Mouse (Mus musculus): Measurements from ENCODE around the gene Kcna1.

The Kcna1 gene

DNA sequence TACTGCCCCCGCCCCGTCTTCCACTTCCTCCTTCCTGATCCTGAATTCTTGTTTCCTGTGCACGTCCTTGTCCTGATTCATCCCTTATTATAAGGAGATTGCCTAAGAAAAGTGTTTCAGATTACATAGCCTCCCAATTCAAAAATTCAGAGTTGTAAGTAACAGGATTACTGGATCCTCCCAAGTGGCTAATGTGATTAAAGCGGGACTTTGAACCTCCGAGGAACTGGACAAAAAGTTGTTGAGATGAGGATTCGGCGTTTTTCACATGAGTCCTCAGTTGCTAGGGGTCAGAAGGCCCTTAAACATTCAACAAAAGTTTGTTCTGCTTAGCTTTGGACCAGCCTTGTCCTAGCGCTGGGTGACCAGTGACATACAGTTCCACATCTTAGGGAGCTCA is at the start of gene Kcna1:
Gene Kcna1 (minus strand): TSS at position 4 of the 400 bp plus-strand sequence.
- no peak for DNase-seq

GRCm38 (mm10) chr6:126687120-126687519 is 40.9 kb upstream of the Kcna1 start:
- DNase-seq, result no peak

GRCm38 (mm10) chr6:126685135-126685534 is 39.0 kb upstream of the Kcna1 start:
- no peak for DNase-seq

- DNase-seq, result no peak
Measured at GRCm38 (mm10) chr6:126678961-126679360, 32.8 kb upstream of the Kcna1 start.

DNA sequence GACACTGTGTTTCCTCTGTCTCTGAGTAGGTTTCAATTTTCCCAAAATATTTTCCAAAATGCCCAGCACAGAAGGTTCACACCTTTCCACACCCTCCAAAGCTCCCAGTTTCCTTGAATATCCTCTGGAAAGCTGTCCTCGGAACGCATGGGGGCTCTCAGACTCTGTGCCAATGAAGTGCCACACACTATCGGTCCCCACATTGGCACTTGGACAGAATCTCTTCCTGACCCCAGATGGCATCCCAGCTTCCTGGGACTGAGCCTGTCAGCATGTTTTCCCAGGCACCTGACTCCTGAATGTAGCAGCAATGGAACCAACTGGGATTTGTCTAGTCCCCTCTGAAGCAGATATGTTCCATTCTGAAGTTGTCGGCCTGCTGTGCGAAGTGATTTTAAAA is 20.8 kb upstream of the Kcna1 start:
- no peak for DNase-seq

DNA sequence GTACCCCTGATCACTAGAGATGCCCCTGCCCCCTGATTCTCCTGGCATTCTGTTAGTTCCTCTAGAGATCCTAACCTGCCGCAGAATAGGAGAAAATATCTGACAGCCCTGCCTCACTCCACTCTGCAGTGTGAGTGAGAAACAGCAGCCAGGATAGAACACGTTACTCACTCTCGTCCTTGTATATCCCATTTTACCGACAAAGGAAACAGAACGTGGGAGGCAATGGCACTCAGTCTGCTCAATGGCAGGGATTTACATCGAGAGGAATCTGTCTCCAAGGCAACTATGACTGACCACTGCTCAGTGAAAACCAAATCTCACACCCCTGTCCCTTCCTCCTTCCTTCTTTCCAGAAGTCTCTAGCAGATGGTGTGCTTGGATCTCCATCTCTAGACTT is 19.9 kb upstream of the Kcna1 start:
- DNase-seq, result no peak

DNA sequence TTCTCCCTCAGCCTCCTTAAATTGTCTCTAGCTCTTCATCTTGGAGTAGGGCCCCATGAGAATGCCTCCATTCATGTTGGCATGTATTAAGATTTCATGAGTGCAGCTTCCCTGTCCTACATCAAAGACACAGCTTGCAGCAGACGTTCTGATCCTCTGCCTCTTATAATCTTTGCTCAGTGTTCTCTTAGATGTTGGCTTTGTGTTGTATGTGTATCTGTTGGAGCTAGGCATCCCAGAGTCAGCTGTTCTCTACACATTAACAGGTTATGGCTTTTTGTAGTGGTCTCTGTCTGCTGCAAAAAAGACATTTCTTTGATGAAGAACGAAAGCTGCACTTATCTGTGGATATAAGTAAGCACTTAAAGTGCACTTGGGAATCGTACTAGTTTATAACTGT is 18.4 kb upstream of the Kcna1 start:
- DNase-seq, result no peak

- no peak for DNase-seq
Measured at GRCm38 (mm10) chr6:126657646-126658394, 11.6 kb upstream of the Kcna1 start.

- no peak for DNase-seq
Measured at GRCm38 (mm10) chr6:126653561-126653960, 7.4 kb upstream of the Kcna1 start.

DNA sequence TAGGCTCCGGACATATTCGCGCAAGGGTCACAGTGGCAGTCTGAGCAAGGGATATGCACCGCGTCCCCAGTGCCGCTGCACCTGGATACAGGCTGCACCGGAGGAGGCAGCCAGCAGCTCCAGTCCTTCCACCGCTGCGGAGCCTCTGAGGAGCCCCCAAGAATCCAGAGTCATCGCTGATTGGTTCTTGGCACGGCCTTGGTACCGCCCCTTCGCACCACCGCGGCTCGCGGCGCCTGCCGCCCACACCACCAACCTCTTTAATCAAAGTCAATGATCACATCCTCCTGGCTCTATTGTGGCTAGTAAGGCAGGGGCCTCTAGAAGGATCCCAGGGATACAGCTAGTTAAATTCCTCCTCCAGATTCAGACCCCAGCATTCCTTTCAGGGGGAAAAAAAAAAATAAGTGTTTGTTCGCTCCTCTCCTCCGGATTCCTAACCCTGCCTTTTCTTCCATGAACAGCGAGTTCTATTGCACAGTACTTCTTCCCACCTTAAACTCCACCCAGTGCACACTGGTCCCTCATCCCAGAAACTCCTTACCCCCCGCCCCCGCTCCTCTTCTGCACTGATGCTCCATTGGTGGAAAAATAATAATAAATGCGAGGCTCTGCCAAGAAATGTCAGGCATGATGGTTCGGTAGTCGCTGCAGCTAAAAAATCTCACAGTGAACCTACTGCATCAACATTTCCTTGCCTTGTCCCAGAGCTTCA is 383 bp downstream of the Kcna1 start:
- DNase-seq, result peak; percentile 29

DNA sequence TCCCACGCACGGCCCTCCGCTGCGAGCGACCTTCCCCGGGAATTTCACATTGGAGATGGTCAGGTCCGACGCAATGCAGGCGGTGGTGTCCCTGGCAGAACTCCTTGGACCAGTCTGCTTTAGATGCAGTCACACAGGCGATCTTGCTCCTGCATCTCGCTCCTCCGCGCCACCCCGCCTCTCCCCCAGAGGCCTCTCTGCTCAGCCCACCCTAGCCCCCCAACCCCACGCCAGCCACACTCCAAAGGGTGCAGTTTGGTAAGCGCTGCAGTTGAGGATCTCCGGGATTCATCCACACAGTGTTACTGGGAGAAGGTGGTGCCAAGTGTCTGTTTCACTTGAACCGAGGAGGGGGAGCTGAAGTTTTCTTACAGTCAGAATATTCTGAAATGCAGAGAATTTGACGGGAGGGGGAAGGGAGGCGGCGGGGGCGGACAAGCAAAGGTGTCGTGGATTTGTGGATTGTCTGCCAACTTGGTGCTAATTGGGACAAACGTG is 1.1 kb downstream of the Kcna1 start:
- DNase-seq, result no peak

- peak; percentile 10 for DNase-seq
Measured at GRCm38 (mm10) chr6:126644181-126645043, 1.8 kb downstream of the Kcna1 start.

DNA sequence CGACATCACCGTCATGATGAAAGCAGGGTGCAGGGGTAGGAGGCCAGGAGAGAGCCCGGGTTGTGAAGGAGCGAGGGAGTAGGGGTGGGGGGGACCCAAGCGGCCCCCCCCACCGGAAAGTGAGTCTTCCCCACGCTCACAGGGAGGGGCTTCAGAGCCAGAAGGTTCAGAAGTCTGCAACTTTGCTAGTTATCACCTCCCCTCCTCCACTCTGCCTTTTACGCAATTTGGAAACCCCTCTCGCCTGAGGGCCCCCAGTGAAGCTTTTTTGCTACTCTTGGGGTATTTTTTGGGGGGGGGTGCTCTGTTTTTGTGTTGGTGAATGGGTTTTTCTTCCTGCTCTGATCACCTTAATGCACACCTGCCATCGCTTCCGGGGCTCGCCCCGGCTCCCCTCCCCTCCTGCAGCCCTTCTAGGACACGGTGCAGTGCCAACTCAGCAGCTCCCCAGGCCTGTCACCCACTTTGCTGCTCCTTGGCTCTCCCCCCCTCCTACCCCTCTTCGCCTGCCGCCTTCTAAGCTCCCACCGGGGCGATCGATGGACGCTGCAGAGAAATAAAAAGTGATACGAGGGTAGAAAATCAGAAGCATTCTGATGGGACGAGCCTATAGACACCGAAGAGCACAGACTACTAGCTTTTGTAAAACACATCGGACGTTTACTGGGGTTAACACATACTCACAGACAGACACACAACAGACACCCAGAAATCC is 2.7 kb downstream of the Kcna1 start:
- DNase-seq, result peak; percentile 9

DNA sequence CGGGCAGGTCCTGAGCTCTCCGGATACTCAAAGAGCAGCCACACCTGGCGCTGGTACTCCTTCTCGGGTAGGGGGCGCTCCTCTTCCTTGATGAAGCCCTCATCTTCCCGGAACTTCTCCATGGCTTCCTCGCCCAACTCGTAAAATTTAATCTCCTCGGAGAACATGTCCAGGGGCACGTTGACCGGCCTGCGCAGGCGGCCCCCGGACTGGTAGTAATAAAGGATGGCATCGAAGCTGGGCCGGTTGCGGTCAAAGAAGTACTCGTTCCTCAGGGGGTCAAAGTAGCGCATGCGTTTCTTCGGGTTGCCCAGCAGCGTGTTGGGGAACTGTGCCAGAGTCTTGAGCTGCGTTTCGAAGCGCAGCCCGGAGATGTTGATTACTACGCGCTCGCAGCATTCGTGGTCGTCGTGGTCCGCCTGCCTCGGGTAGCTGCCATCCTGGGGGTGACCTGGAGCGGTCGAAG is 3.3 kb downstream of the Kcna1 start:
- peak; percentile 5 for DNase-seq

GRCm38 (mm10) chr6:126628451-126628850 is 17.7 kb downstream of the Kcna1 start:
- no peak for DNase-seq

DNA sequence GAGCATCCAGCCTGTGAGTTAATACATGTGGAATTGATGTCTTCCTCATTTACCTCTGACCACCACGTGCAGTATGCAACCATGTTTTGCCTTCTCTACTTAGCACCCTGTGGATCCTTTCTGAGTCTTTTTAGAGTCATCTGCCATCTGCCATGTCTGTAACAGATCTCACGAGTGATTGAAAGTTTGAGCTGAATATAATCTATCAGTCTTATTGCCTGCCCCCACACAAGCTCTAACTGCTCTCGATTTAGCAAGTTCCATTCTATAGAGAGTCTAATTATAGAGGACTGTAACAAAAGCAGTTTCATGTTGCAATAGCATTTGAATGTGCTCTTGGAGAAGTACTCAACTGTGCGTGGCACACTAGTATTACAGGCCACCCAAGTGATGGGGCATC is 27.7 kb downstream of the Kcna1 start:
- no peak for DNase-seq

DNA sequence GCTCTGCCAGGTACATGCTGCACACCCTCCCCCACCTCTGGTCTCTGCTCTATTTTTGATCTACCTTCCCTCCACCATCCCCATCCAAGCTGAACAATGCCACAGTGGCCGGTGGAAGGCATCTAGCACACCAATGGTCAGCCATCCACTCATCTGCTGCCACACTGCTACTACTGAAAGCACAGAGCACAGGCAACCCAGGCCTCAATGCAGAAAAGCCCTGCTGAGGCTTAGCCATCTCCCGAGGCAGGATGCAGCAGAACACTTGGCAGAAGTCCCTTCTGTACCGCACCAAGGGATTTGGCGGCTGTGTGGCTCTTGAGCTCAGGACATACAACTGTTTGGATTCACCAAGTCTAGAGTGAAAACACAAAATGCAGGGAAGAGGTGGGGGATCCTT is 35.4 kb downstream of the Kcna1 start:
- DNase-seq, result no peak

DNA sequence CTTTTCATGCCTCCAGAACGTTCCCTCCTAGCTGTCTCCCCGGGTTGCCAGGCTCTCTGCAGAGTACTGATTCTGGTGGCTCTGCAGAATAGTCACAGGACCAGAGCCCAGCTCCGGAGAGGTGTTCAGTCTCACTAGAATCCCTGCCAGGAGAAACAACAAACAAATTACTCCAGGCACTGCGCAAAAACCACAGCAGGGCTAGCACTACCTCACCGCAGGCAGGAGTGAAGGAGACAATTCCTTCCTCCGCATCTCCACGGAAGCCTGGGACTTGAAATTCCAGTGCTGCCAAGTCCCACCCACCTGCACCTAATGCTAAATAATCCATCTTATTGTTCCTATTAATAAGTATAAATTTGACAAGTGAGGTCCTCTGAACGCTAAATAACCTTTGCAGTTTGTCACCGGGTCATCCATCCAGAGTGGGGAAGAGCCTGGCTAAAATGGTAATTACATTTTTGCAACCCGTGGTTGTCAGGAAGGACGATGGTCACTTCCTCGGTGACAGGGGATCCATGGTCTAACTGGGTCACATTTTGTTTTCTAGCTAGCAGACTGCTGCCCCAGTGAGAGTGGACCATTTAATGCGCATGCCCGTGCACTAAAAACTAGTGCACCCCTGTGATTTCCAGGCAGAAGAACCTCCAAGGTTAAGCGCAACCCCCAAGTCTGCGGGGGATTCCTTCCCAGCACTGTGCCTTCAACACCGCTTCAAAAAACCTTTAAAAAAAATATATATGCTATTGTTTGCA is 36.8 kb downstream of the Kcna1 start:
- no peak for DNase-seq

DNA sequence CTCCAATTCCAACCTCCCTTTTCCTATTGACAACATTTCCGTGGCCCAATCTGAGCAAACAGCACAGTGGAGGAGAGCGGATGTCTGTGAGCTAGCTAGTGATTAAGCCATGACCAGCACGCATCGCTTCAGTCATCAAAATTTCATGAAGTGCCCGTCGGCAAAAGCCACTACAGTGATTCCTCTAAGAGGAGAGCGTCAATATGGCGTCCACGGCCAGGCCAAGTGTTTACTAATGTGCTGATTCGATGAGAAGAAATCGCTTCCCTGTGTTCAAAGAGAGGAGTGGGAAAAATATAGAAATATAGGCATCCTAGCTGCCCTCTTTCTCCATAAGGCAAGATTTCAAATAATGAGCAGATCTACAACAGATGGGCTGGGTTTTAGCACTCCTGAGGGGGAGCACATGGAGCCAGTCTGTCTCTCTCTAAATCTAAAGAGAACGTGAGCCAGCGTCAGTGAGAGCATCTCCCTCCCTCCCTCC is 44.3 kb downstream of the Kcna1 start:
- no peak for DNase-seq

DNA sequence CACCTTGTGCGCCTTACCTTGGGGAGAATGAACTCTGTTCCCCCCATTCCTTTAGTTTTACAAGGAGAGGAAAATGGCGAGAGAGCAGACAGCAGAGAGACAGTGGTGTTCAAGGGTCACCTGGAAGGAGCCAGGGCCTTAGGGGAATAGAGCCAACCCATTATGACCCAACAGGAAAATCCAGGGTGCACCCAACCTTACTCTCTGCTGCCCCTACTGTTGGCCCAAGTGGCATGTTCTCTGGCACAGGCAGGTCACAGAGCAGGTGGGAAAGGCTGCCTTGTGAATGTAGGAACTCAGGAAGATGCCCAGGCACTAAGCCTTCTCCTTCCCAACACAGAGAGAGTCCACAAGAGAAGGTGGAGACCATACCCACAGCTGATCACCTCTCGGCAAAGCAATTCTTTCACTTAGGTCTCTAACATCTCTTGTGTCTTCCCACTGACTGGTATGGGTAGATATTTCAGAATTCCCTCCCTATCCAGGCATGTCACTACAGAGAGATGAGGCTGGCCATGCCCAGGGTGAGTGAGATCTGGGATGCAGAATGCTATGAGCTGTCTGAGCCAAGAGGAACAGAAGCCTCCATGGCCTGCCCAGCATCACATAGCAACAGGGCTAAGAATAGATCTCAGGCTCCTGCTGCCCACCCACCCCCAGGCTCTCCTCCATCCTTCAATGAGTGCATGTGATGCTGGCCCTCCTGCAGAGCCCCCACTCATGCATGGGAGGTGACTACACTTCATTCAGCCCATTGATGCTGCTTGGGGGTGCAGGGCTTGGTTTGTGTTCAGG is 46.8 kb downstream of the Kcna1 start:
- no peak for DNase-seq

DNA sequence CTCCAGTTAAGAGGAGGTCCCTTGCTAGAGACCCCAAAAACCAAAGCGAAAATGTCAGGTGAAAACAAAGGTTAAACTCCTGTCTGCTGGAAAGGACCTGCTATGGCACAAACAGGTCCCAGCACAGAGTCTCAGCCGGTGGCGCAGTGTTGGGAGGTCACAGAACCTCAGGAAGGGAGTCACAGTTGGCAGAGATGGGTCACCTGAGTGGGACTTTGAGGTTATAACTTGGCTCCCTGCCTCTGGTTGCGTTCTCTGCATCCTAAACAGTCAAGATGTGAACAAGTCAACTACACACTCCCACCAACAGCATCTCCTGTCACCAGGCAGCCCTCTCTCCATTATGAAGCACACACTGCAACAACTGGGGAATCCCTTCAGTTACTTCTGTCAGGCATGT is 48.4 kb downstream of the Kcna1 start:
- no peak for DNase-seq

Measured in thymus, postnatal 14 days (tissue).